9 mouse cellular contexts compared by ENCODE assay signal in the genomic region with DNA sequence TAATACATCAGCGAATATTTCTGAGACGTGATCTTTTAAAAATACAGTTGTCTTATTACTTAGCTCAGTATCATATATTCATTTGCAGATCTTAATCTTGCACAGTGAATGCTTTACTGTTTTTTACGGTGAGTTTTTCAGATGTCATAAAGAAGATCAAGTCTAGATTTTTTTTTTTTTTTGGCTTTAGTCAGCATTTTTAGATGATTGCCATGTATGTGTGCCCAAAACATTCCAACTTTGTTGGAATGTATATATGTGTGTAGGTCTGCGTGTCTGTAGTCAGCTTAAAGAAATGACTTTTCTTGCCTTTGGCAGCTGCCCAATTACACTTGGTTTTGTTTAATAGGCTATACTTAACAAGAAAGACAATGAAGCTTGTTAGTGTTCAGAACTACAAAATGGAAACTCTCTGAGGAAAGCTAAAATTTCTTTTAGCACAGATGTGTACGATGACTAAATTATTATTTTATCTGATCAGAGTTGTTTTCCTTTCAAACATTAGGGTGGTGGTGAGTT. TPM values are rescaled to one million over a fixed set of nuclear protein-coding genes. Genes with fewer than 3 reads are reported as not detected.
DNase-seq lines count a peak whose midpoint lies in the region; ATAC-seq lines count a peak whose summit lies in the region.
"Had no signal": no experiment of that assay in that cellular context is flagged by ENCODE, and none has a peak within 500 bp of the region (broad histone marks: within the 10 kb centered on the region; RNA-seq: fewer than 3 reads in every experiment).

No protein-coding gene starts in this region.

- no peak for DNase-seq in lung, postnatal 36 days
- DNase-seq in thymus, postnatal 4 days: no peak
- no peak for DNase-seq in testis, postnatal 14 days (ENCODE audit: low spot score)
- DNase-seq: heart, postnatal 4 days had no signal

- H3K27ac ChIP-seq in lung, embryonic 16.5 days (ENCODE audit: low read length): no peak overlapping the region
- no peak overlapping the region for H3K27ac ChIP-seq in embryonic facial prominence, embryonic 15.5 days (replicated peaks)
- no peak overlapping the region for H3K27ac ChIP-seq in limb, embryonic 12.5 days
- no peak overlapping the region for H3K27ac ChIP-seq in stomach, embryonic 14.5 days (ENCODE audit: low read length)

- ATAC-seq in lung, embryonic 16.5 days (ENCODE audit: low read depth): no peak
- ATAC-seq in embryonic facial prominence, embryonic 15.5 days (ENCODE audit: insufficient number of reproducible peaks, low FRiP score, low TSS enrichment, low read depth): no peak
- no peak for ATAC-seq in limb, embryonic 12.5 days (ENCODE audit: insufficient number of reproducible peaks, insufficient read depth, low FRiP score, low TSS enrichment, low read depth)
- no peak for ATAC-seq in stomach, embryonic 14.5 days (ENCODE audit: insufficient number of reproducible peaks, insufficient read depth, low FRiP score, low read depth)
- ATAC-seq in erythroid progenitor cell, adult 5-6 weeks (replicated peaks; ENCODE audit: low FRiP score, poor library complexity, severe bottlenecking): no peak

- H3K9me3 ChIP-seq in lung, embryonic 16.5 days (ENCODE audit: control insufficient read depth, low read length): no peaks in the 10 kb centered on the region
- H3K9me3 ChIP-seq in embryonic facial prominence, embryonic 15.5 days (replicated peaks): no peaks in the 10 kb centered on the region
- no peaks in the 10 kb centered on the region for H3K9me3 ChIP-seq in limb, embryonic 12.5 days
- no peaks in the 10 kb centered on the region for H3K9me3 ChIP-seq in stomach, embryonic 14.5 days (ENCODE audit: control insufficient read depth, low read depth, low read length)

- H3K36me3 ChIP-seq in lung, embryonic 16.5 days (ENCODE audit: control insufficient read depth, insufficient read depth, low read length): no peaks in the 10 kb centered on the region; the same call in 1 of the 2 replicates
- H3K36me3 ChIP-seq in embryonic facial prominence, embryonic 15.5 days: peaks cover 9% of the 10 kb centered on the region
- H3K36me3 ChIP-seq in limb, embryonic 12.5 days: peaks cover 15% of the 10 kb centered on the region
- H3K36me3 ChIP-seq in stomach, embryonic 14.5 days (ENCODE audit: control insufficient read depth, insufficient read depth, low read length): peaks cover 11% of the 10 kb centered on the region

- no peak overlapping the region for H3K9ac ChIP-seq in lung, embryonic 16.5 days (ENCODE audit: low read length)
- H3K9ac ChIP-seq in embryonic facial prominence, embryonic 15.5 days: no peak overlapping the region
- no peak overlapping the region for H3K9ac ChIP-seq in limb, embryonic 12.5 days (replicated peaks)
- H3K9ac ChIP-seq in stomach, embryonic 14.5 days (replicated peaks; ENCODE audit: low read depth, low read length): 0 out of 2 replicates have a peak overlapping the region, but pooled peaks have one; percentile 96

- peak overlapping the region; percentile 48 for H3K4me2 ChIP-seq in lung, embryonic 16.5 days (ENCODE audit: low read depth, low read length)
- peak overlapping the region; percentile 32; the same call in 1 of the 2 replicates for H3K4me2 ChIP-seq in embryonic facial prominence, embryonic 15.5 days (replicated peaks)
- H3K4me2 ChIP-seq in limb, embryonic 12.5 days: peak overlapping the region; percentile 61
- peak overlapping the region; percentile 80 for H3K4me2 ChIP-seq in stomach, embryonic 14.5 days (replicated peaks; ENCODE audit: low read depth, low read length)

- H3K4me3 ChIP-seq in lung, embryonic 16.5 days (ENCODE audit: low read length): no peak overlapping the region
- peak overlapping the region; percentile 19; the same call in 1 of the 2 replicates for H3K4me3 ChIP-seq in embryonic facial prominence, embryonic 15.5 days (replicated peaks)
- no peak overlapping the region; the same call in 1 of the 2 replicates for H3K4me3 ChIP-seq in limb, embryonic 12.5 days (replicated peaks)
- peak overlapping the region; percentile 97; the same call in 1 of the 2 replicates for H3K4me3 ChIP-seq in stomach, embryonic 14.5 days (ENCODE audit: low read depth, low read length)

- 47% methylated on average over 5 of the region's 5 CpGs for WGBS in lung, embryonic 16.5 days
- WGBS in embryonic facial prominence, embryonic 15.5 days: 54% methylated on average over 5 of the region's 5 CpGs
- WGBS in limb, embryonic 12.5 days: 73% methylated on average over 5 of the region's 5 CpGs
- WGBS in stomach, embryonic 14.5 days: 57% methylated on average over 5 of the region's 5 CpGs

- H3K4me1 ChIP-seq in lung, embryonic 16.5 days (replicated peaks; ENCODE audit: control insufficient read depth, insufficient read depth, low read length): peaks cover 10% of the 10 kb centered on the region
- H3K4me1 ChIP-seq in embryonic facial prominence, embryonic 15.5 days: peaks cover 6% of the 10 kb centered on the region; the same call in 1 of the 2 replicates
- H3K4me1 ChIP-seq in limb, embryonic 12.5 days (replicated peaks): peaks cover 12% of the 10 kb centered on the region
- H3K4me1 ChIP-seq in stomach, embryonic 14.5 days (ENCODE audit: control insufficient read depth, insufficient read depth, low read length): 0 out of 2 replicates have a peak, but pooled peaks cover 7% of the 10 kb centered on the region

- no peaks in the 10 kb centered on the region for H3K27me3 ChIP-seq in lung, embryonic 16.5 days (ENCODE audit: control insufficient read depth, insufficient read depth, low read depth, low read length)
- no peaks in the 10 kb centered on the region for H3K27me3 ChIP-seq in embryonic facial prominence, embryonic 15.5 days
- H3K27me3 ChIP-seq in limb, embryonic 12.5 days: no peaks in the 10 kb centered on the region
- H3K27me3 ChIP-seq in stomach, embryonic 14.5 days (ENCODE audit: control insufficient read depth, insufficient read depth, low read length): no peaks in the 10 kb centered on the region

RNA-seq across cellular contexts. Expression of a gene that starts 1.7 kb away (rescaled TPM):
- polyA plus RNA-seq in lung, embryonic 16.5 days (2015; fragmentation: Nextera tagmentation; extraction: Ambion mirVana): 20.2 and 20.8 TPM in 2 replicates
- polyA plus RNA-seq in embryonic facial prominence, embryonic 15.5 days (2015; fragmentation: Nextera tagmentation; extraction: Ambion mirVana): 25.0 and 26.4 TPM in 2 replicates
- polyA plus RNA-seq in limb, embryonic 12.5 days (2016; fragmentation: Nextera tagmentation; extraction: Ambion mirVana): 35.1 and 37.2 TPM in 2 replicates
- 31.1 and 33.6 TPM in 2 replicates for polyA plus RNA-seq in stomach, embryonic 14.5 days (2014; fragmentation: Nextera tagmentation; extraction: Ambion mirVana)
- 159 and 206 TPM in 2 replicates for total RNA-seq in erythroid progenitor cell, adult 5-6 weeks (2015; ENCODE audit: low replicate concordance)
- total RNA-seq in erythroid progenitor cell, adult 5-6 weeks (2017; ENCODE audit: low replicate concordance): 289 and 355 TPM in 2 replicates

Comparison
In these comparisons a context has a peak if more than half of its experiments do, and no peak if none do; other contexts are left out.
1. H3K4me3 ChIP-seq: peak in embryonic facial prominence, embryonic 15.5 days (single experiment) and stomach, embryonic 14.5 days (single experiment); none in lung, embryonic 16.5 days (single experiment) and limb, embryonic 12.5 days (single experiment).
2. Peak in every context shown above with its lines, with median percentiles within 50 percentile points of each other: H3K4me2 ChIP-seq.